Mouse (Mus musculus): ENCODE results near the gene Mindy2.

The Mindy2 gene

GRCm38 (mm10) chr9:70657013-70657967 lies at the start of gene Mindy2:
Mindy2 (minus strand) TSS chr9:70657174.
- DNase-seq: peak; percentile 100

GRCm38 (mm10) chr9:70706444-70706843 lies 49.5 kb upstream of the Mindy2 start:
- no peak for DNase-seq

GRCm38 (mm10) chr9:70703597-70704203 lies 46.7 kb upstream of the Mindy2 start:
- DNase-seq: no peak

GRCm38 (mm10) chr9:70698090-70698489 lies 41.1 kb upstream of the Mindy2 start:
- DNase-seq: no peak

GRCm38 (mm10) chr9:70695723-70696122 lies 38.7 kb upstream of the Mindy2 start:
- DNase-seq: no peak

GRCm38 (mm10) chr9:70691772-70692693 lies 35.1 kb upstream of the Mindy2 start:
- DNase-seq: no peak

GRCm38 (mm10) chr9:70690579-70690978 lies 33.6 kb upstream of the Mindy2 start:
- DNase-seq: no peak

GRCm38 (mm10) chr9:70689926-70690325 lies 33.0 kb upstream of the Mindy2 start:
- no peak for DNase-seq

GRCm38 (mm10) chr9:70688301-70688968 lies 31.5 kb upstream of the Mindy2 start:
- no peak for DNase-seq

- DNase-seq: peak in 1 of 2 experiments; percentile 23
Measured at GRCm38 (mm10) chr9:70682202-70682601, 25.2 kb upstream of the Mindy2 start.

GRCm38 (mm10) chr9:70679132-70680091 lies 22.4 kb upstream of the Mindy2 start:
- DNase-seq: peak; percentile 73 to 74

- peak; percentile 99 to 100 for DNase-seq
Measured at GRCm38 (mm10) chr9:70678682-70679131, 21.7 kb upstream of the Mindy2 start, which contains the start of gene Adam10. Adam10 (plus strand) TSS chr9:70678997.

GRCm38 (mm10) chr9:70675961-70676360 lies 19.0 kb upstream of the Mindy2 start:
- no peak for DNase-seq

- DNase-seq: no peak
Measured at GRCm38 (mm10) chr9:70675117-70675516, 18.1 kb upstream of the Mindy2 start.

- no peak for DNase-seq
Measured at GRCm38 (mm10) chr9:70673656-70674055, 16.7 kb upstream of the Mindy2 start.

GRCm38 (mm10) chr9:70671772-70672579 lies 15.0 kb upstream of the Mindy2 start:
- DNase-seq: peak; percentile 49 to 55

GRCm38 (mm10) chr9:70671278-70671677 lies 14.3 kb upstream of the Mindy2 start:
- DNase-seq: no peak

- no peak for DNase-seq
Measured at GRCm38 (mm10) chr9:70670381-70670780, 13.4 kb upstream of the Mindy2 start.

GRCm38 (mm10) chr9:70669197-70669596 lies 12.2 kb upstream of the Mindy2 start:
- no peak for DNase-seq

GRCm38 (mm10) chr9:70668048-70668447 lies 11.1 kb upstream of the Mindy2 start:
- DNase-seq: peak; percentile 25 to 44
